ENCODE assay signal across 8 mouse cellular contexts in the genomic region with DNA sequence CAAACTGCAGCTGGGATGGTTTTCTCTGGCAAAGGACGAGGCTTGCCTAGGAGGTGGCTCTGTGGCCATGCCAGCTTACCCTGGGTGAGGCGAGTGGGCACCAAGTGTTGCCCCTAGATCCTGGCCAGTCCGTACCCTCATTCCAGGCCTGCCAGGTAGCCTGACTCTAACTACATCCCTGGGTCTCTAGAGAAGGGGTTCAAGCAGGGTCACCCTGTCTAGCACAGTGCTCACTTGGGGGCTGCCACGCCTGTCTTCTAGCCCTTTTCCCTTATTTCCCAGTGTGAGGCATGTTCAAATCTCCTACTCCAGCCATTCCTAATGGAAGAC. TPM values are rescaled to one million over a fixed set of nuclear protein-coding genes. Genes with fewer than 3 reads are reported as not detected.
DNase-seq lines count a peak whose midpoint lies in the region; ATAC-seq lines count a peak whose summit lies in the region.

No protein-coding gene starts in this region.

- H3K4me3 ChIP-seq in hindbrain, embryonic 10.5 days, result no peak overlapping the region
- no peak overlapping the region for H3K4me3 ChIP-seq in hindbrain, embryonic 16.5 days (ENCODE audit: low read length)
- no peak overlapping the region for H3K4me3 ChIP-seq in neural tube, embryonic 13.5 days
- no peak overlapping the region for H3K4me3 ChIP-seq in intestine, embryonic 16.5 days (ENCODE audit: low read length)

- no peaks in the 10 kb centered on the region for H3K9me3 ChIP-seq in hindbrain, embryonic 10.5 days
- H3K9me3 ChIP-seq in hindbrain, embryonic 16.5 days (ENCODE audit: control insufficient read depth, low read length), result no peaks in the 10 kb centered on the region
- no peaks in the 10 kb centered on the region for H3K9me3 ChIP-seq in neural tube, embryonic 13.5 days
- H3K9me3 ChIP-seq in intestine, embryonic 16.5 days (ENCODE audit: control insufficient read depth, low read length), result no peaks in the 10 kb centered on the region

- H3K9ac ChIP-seq in hindbrain, embryonic 16.5 days (ENCODE audit: low read depth, low read length), result no peak overlapping the region
- H3K9ac ChIP-seq in neural tube, embryonic 13.5 days, result no peak overlapping the region
- H3K9ac ChIP-seq in intestine, embryonic 16.5 days (ENCODE audit: low read depth, low read length), result no peak overlapping the region

- DNase-seq in hindbrain, embryonic 10.5 days (ENCODE audit: low spot score), result no peak
- DNase-seq in neural tube, embryonic 10.5 days (ENCODE audit: extremely low spot score, low spot score), result no peak
- DNase-seq in urinary bladder, postnatal 14 days (ENCODE audit: low spot score), result no peak
- DNase-seq in thymus, postnatal 0 days (ENCODE audit: low spot score), result no peak

- H3K4me2 ChIP-seq in hindbrain, embryonic 16.5 days (ENCODE audit: low read length), result no peak overlapping the region
- no peak overlapping the region for H3K4me2 ChIP-seq in neural tube, embryonic 13.5 days
- no peak overlapping the region for H3K4me2 ChIP-seq in intestine, embryonic 16.5 days (ENCODE audit: low read depth, low read length)

- H3K27me3 ChIP-seq in hindbrain, embryonic 10.5 days (ENCODE audit: insufficient read depth, poor library complexity, severe bottlenecking), result peaks cover 18% of the 10 kb centered on the region; the same call in 1 of the 2 replicates
- H3K27me3 ChIP-seq in hindbrain, embryonic 16.5 days (replicated peaks; ENCODE audit: control insufficient read depth, insufficient read depth, low read length), result no peaks in the 10 kb centered on the region
- no peaks in the 10 kb centered on the region for H3K27me3 ChIP-seq in neural tube, embryonic 13.5 days
- H3K27me3 ChIP-seq in intestine, embryonic 16.5 days (replicated peaks; ENCODE audit: control insufficient read depth, insufficient read depth, low read length), result no peaks in the 10 kb centered on the region

- ATAC-seq in hindbrain, embryonic 16.5 days, result no peak
- no peak for ATAC-seq in neural tube, embryonic 13.5 days (ENCODE audit: low read depth)
- ATAC-seq in intestine, embryonic 16.5 days, result no peak
- ATAC-seq in erythroid progenitor cell, adult 5-6 weeks (replicated peaks; ENCODE audit: low FRiP score, poor library complexity, severe bottlenecking), result no peak

- H3K27ac ChIP-seq in hindbrain, embryonic 10.5 days, result peak overlapping the region; percentile 50
- no peak overlapping the region; the same call in 1 of the 2 replicates for H3K27ac ChIP-seq in hindbrain, embryonic 16.5 days (ENCODE audit: low read depth, low read length)
- peak overlapping the region; percentile 70; the same call in 1 of the 2 replicates for H3K27ac ChIP-seq in neural tube, embryonic 13.5 days (replicated peaks)
- peak overlapping the region; percentile 71 for H3K27ac ChIP-seq in intestine, embryonic 16.5 days (ENCODE audit: low read length)

- H3K36me3 ChIP-seq in hindbrain, embryonic 10.5 days, result no peaks in the 10 kb centered on the region
- no peaks in the 10 kb centered on the region for H3K36me3 ChIP-seq in hindbrain, embryonic 16.5 days (ENCODE audit: control insufficient read depth, insufficient read depth, low read length)
- no peaks in the 10 kb centered on the region for H3K36me3 ChIP-seq in neural tube, embryonic 13.5 days
- no peaks in the 10 kb centered on the region for H3K36me3 ChIP-seq in intestine, embryonic 16.5 days (ENCODE audit: control insufficient read depth, insufficient read depth, low read length)

- WGBS in hindbrain, embryonic 10.5 days, result 79% methylated on average over 4 of the region's 4 CpGs
- WGBS in hindbrain, embryonic 16.5 days, result 83% methylated on average over 4 of the region's 4 CpGs
- WGBS in neural tube, embryonic 13.5 days, result 78% methylated on average over 4 of the region's 4 CpGs
- 91% methylated on average over 4 of the region's 4 CpGs for WGBS in intestine, embryonic 16.5 days

- peaks cover 57% of the 10 kb centered on the region for H3K4me1 ChIP-seq in hindbrain, embryonic 10.5 days (replicated peaks)
- H3K4me1 ChIP-seq in hindbrain, embryonic 16.5 days (ENCODE audit: control insufficient read depth, insufficient read depth, low read depth, low read length), result no peaks in the 10 kb centered on the region
- peaks cover 13% of the 10 kb centered on the region for H3K4me1 ChIP-seq in neural tube, embryonic 13.5 days (replicated peaks)
- peaks cover 13% of the 10 kb centered on the region; the same call in 1 of the 2 replicates for H3K4me1 ChIP-seq in intestine, embryonic 16.5 days (ENCODE audit: control insufficient read depth, insufficient read depth, low read length)

RNA-seq across cellular contexts. Expression of gene Plxnd1, which starts 11.1 kb away (rescaled TPM):
- polyA plus RNA-seq in hindbrain, embryonic 10.5 days (2016; fragmentation: Nextera tagmentation; extraction: Ambion mirVana), result 24.6 and 28.5 TPM in 2 replicates
- polyA plus RNA-seq in hindbrain, embryonic 16.5 days (2015; fragmentation: Nextera tagmentation; extraction: Ambion mirVana), result 8.5 and 10.5 TPM in 2 replicates
- polyA plus RNA-seq in neural tube, embryonic 13.5 days (2015; fragmentation: Nextera tagmentation; extraction: Ambion mirVana), result 13.5 and 17.8 TPM in 2 replicates
- polyA plus RNA-seq in intestine, embryonic 16.5 days (2015; fragmentation: Nextera tagmentation; extraction: Ambion mirVana), result 18.7 and 19.3 TPM in 2 replicates
- total RNA-seq in erythroid progenitor cell, adult 5-6 weeks (2015; ENCODE audit: low replicate concordance), result 9.6 and 22.3 TPM in 2 replicates
- 2.0 and 2.3 TPM in 2 replicates for total RNA-seq in erythroid progenitor cell, adult 5-6 weeks (2017; ENCODE audit: low replicate concordance)
- 45.4 and 47.4 TPM in 2 replicates for polyA plus RNA-seq in thymus, postnatal 0 days (2015; fragmentation: Nextera tagmentation; extraction: Ambion mirVana)
